Mouse (Mus musculus): ENCODE results near the gene Tmem210. TPM values are rescaled to one million over a fixed set of nuclear protein-coding genes. Genes with fewer than 3 reads are reported as not detected.

Tmem210 gene
- polyA plus RNA-seq, 1 experiment from 2014 or later, result not detected

- Histone ChIP-seq H3K4me3 (ENCODE audit: low read depth, low read length) (peak within 1 kb of the TSS; percentile 96), H3K27ac (ENCODE audit: low read length) (peak within 1 kb of the TSS; percentile 89), H3K9ac (ENCODE audit: low read depth, low read length) (peak within 1 kb of the TSS; percentile 96), H3K4me1 (ENCODE audit: control insufficient read depth, low read depth, low read length) (peaks cover 35% of the 10 kb centered on the region), H3K9me3 (replicated peaks; ENCODE audit: control insufficient read depth, low read length) (no peaks in the 10 kb centered on the region), H3K4me2 (ENCODE audit: low read depth, low read length) (peak within 1 kb of the TSS; percentile 82), H3K27me3 (ENCODE audit: control insufficient read depth, insufficient read depth, low read depth, low read length) (no peaks in the 10 kb centered on the region), H3K36me3 (ENCODE audit: control insufficient read depth, insufficient read depth) (peaks cover 21% of the 10 kb centered on the region)
- under 1% methylated on average over 55 of the region's 55 CpGs for WGBS (ENCODE audit: insufficient replicate concordance)
- ATAC-seq (ENCODE audit: low read depth), result peak; percentile 97
Observed at GRCm38 (mm10) chr2:25271827-25272511, 16.0 kb upstream of the Tmem210 start, which contains the start of the genes Ssna1 and Anapc2. Gene Ssna1, minus strand, starts transcription at chr2:25272438. Gene Anapc2, plus strand, starts transcription at chr2:25272478.

GRCm38 (mm10) chr2:25272515-25272914, 15.4 kb upstream of the Tmem210 start:
- WGBS (ENCODE audit: insufficient replicate concordance), result under 1% methylated on average over 27 of the region's 29 CpGs
- peaks cover 22% of the 10 kb centered on the region for H3K36me3 ChIP-seq (ENCODE audit: control insufficient read depth, insufficient read depth)
- no peaks in the 10 kb centered on the region for H3K27me3 ChIP-seq (ENCODE audit: control insufficient read depth, insufficient read depth, low read depth, low read length)
- peak overlapping the region; percentile 73 for H3K27ac ChIP-seq (ENCODE audit: low read length)
- H3K4me1 ChIP-seq (ENCODE audit: control insufficient read depth, low read depth, low read length), result peaks cover 29% of the 10 kb centered on the region
- H3K4me2 ChIP-seq (ENCODE audit: low read depth, low read length), result peak overlapping the region; percentile 82
- no peaks in the 10 kb centered on the region for H3K9me3 ChIP-seq (replicated peaks; ENCODE audit: control insufficient read depth, low read length)
- peak; percentile 17; the same call in 1 of the 2 replicates for ATAC-seq (ENCODE audit: low read depth)
- peak overlapping the region; percentile 96 for H3K4me3 ChIP-seq (ENCODE audit: low read depth, low read length)
- peak overlapping the region; percentile 89 for H3K9ac ChIP-seq (ENCODE audit: low read depth, low read length)

- Histone ChIP-seq H3K27ac (ENCODE audit: low read length) (peak overlapping the region; percentile 73), H3K9ac (ENCODE audit: low read depth, low read length) (peak overlapping the region; percentile 89), H3K4me3 (ENCODE audit: low read depth, low read length) (peak overlapping the region; percentile 96), H3K9me3 (replicated peaks; ENCODE audit: control insufficient read depth, low read length) (no peaks in the 10 kb centered on the region), H3K36me3 (ENCODE audit: control insufficient read depth, insufficient read depth) (peaks cover 27% of the 10 kb centered on the region), H3K4me2 (ENCODE audit: low read depth, low read length) (peak overlapping the region; percentile 82), H3K27me3 (ENCODE audit: control insufficient read depth, insufficient read depth, low read depth, low read length) (no peaks in the 10 kb centered on the region), H3K4me1 (ENCODE audit: control insufficient read depth, low read depth, low read length) (peaks cover 24% of the 10 kb centered on the region)
- WGBS (ENCODE audit: insufficient replicate concordance), result 27% methylated on average over 16 of the region's 16 CpGs
- no peak for ATAC-seq (ENCODE audit: low read depth)
Observed at GRCm38 (mm10) chr2:25273010-25273409, 14.9 kb upstream of the Tmem210 start.

GRCm38 (mm10) chr2:25278928-25279882, 8.7 kb upstream of the Tmem210 start:
- no peak overlapping the region for H3K4me3 ChIP-seq (ENCODE audit: low read depth, low read length)
- H3K9me3 ChIP-seq (replicated peaks; ENCODE audit: control insufficient read depth, low read length), result no peaks in the 10 kb centered on the region
- H3K4me2 ChIP-seq (ENCODE audit: low read depth, low read length), result no peak overlapping the region
- ATAC-seq (ENCODE audit: low read depth), result 0 out of 2 replicates have a peak, but pooled peaks have one; percentile 30
- peaks cover 38% of the 10 kb centered on the region for H3K36me3 ChIP-seq (ENCODE audit: control insufficient read depth, insufficient read depth)
- no peak overlapping the region for H3K27ac ChIP-seq (ENCODE audit: low read length)
- H3K4me1 ChIP-seq (ENCODE audit: control insufficient read depth, low read depth, low read length), result no peaks in the 10 kb centered on the region
- 54% methylated on average over 13 of the region's 13 CpGs for WGBS (ENCODE audit: insufficient replicate concordance)
- H3K27me3 ChIP-seq (ENCODE audit: control insufficient read depth, insufficient read depth, low read depth, low read length), result no peaks in the 10 kb centered on the region
- no peak overlapping the region for H3K9ac ChIP-seq (ENCODE audit: low read depth, low read length)

GRCm38 (mm10) chr2:25285551-25285950, 2.4 kb upstream of the Tmem210 start:
- peaks cover 6% of the 10 kb centered on the region; the same call in 1 of the 2 replicates for H3K4me1 ChIP-seq (ENCODE audit: control insufficient read depth, low read depth, low read length)
- H3K4me2 ChIP-seq (ENCODE audit: low read depth, low read length), result no peak overlapping the region
- H3K9me3 ChIP-seq (replicated peaks; ENCODE audit: control insufficient read depth, low read length), result no peaks in the 10 kb centered on the region
- H3K27me3 ChIP-seq (ENCODE audit: control insufficient read depth, insufficient read depth, low read depth, low read length), result peaks cover 25% of the 10 kb centered on the region
- H3K9ac ChIP-seq (ENCODE audit: low read depth, low read length), result no peak overlapping the region
- peaks cover 17% of the 10 kb centered on the region for H3K36me3 ChIP-seq (ENCODE audit: control insufficient read depth, insufficient read depth)
- H3K4me3 ChIP-seq (ENCODE audit: low read depth, low read length), result no peak overlapping the region
- ATAC-seq (ENCODE audit: low read depth), result no peak
- no peak overlapping the region for H3K27ac ChIP-seq (ENCODE audit: low read length)
- WGBS (ENCODE audit: insufficient replicate concordance), result 83% methylated on average over 2 of the region's 2 CpGs

GRCm38 (mm10) chr2:25286314-25286713, 1.6 kb upstream of the Tmem210 start:
- 21% methylated on average over 1 of the region's 1 CpGs for WGBS (ENCODE audit: insufficient replicate concordance)
- H3K4me3 ChIP-seq (ENCODE audit: low read depth, low read length), result no peak overlapping the region
- peaks cover 6% of the 10 kb centered on the region; the same call in 1 of the 2 replicates for H3K4me1 ChIP-seq (ENCODE audit: control insufficient read depth, low read depth, low read length)
- ATAC-seq (ENCODE audit: low read depth), result peak; percentile 43; the same call in 1 of the 2 replicates
- no peak overlapping the region for H3K4me2 ChIP-seq (ENCODE audit: low read depth, low read length)
- H3K27me3 ChIP-seq (ENCODE audit: control insufficient read depth, insufficient read depth, low read depth, low read length), result peaks cover 33% of the 10 kb centered on the region
- peaks cover 13% of the 10 kb centered on the region for H3K36me3 ChIP-seq (ENCODE audit: control insufficient read depth, insufficient read depth)
- H3K9me3 ChIP-seq (replicated peaks; ENCODE audit: control insufficient read depth, low read length), result no peaks in the 10 kb centered on the region
- no peak overlapping the region for H3K27ac ChIP-seq (ENCODE audit: low read length)
- no peak overlapping the region for H3K9ac ChIP-seq (ENCODE audit: low read depth, low read length)

GRCm38 (mm10) chr2:25286837-25287636, 908 bp upstream of the Tmem210 start:
- H3K9me3 ChIP-seq (replicated peaks; ENCODE audit: control insufficient read depth, low read length), result no peaks in the 10 kb centered on the region
- no peak overlapping the region for H3K4me2 ChIP-seq (ENCODE audit: low read depth, low read length)
- H3K36me3 ChIP-seq (ENCODE audit: control insufficient read depth, insufficient read depth), result peaks cover 13% of the 10 kb centered on the region
- H3K27ac ChIP-seq (ENCODE audit: low read length), result no peak overlapping the region
- 23% methylated on average over 7 of the region's 7 CpGs for WGBS (ENCODE audit: insufficient replicate concordance)
- H3K27me3 ChIP-seq (ENCODE audit: control insufficient read depth, insufficient read depth, low read depth, low read length), result peaks cover 40% of the 10 kb centered on the region
- peaks cover 7% of the 10 kb centered on the region for H3K4me1 ChIP-seq (ENCODE audit: control insufficient read depth, low read depth, low read length)
- H3K9ac ChIP-seq (ENCODE audit: low read depth, low read length), result no peak overlapping the region
- no peak overlapping the region for H3K4me3 ChIP-seq (ENCODE audit: low read depth, low read length)
- peak; percentile 53 for ATAC-seq (ENCODE audit: low read depth)

- Histone ChIP-seq H3K4me1 (ENCODE audit: control insufficient read depth, low read depth, low read length) (peaks cover 8% of the 10 kb centered on the region), H3K9ac (ENCODE audit: low read depth, low read length) (no peak overlapping the region), H3K4me3 (ENCODE audit: low read depth, low read length) (no peak overlapping the region), H3K9me3 (replicated peaks; ENCODE audit: control insufficient read depth, low read length) (no peaks in the 10 kb centered on the region), H3K36me3 (ENCODE audit: control insufficient read depth, insufficient read depth) (peaks cover 10% of the 10 kb centered on the region), H3K27me3 (ENCODE audit: control insufficient read depth, insufficient read depth, low read depth, low read length) (peaks cover 57% of the 10 kb centered on the region), H3K4me2 (ENCODE audit: low read depth, low read length) (no peak overlapping the region), H3K27ac (ENCODE audit: low read length) (no peak overlapping the region)
- no peak for ATAC-seq (ENCODE audit: low read depth)
- 69% methylated on average over 7 of the region's 7 CpGs for WGBS (ENCODE audit: insufficient replicate concordance)
Observed at GRCm38 (mm10) chr2:25288734-25289345, 895 bp downstream of the Tmem210 start.

All from liver, embryonic 16.5 days (tissue).